Mouse (Mus musculus) E14TG2a.4 (cell line): ENCODE results near the gene Selenot.
A peak's percentile ranks its signal among the peaks of the same experiment; 100 is the strongest.

Experiments
- H3K27me3 ChIP-seq: 2 replicates; pipeline ENCODE4 v1.6.1; 2014; ENCODE audit warnings: low read length, control low read depth; ENCODE audit not compliant: insufficient read depth
- H3K36me3 ChIP-seq: 2 replicates; pipeline ENCODE4 v1.6.1; 2014; ENCODE audit warnings: low read length, control low read depth; ENCODE audit not compliant: insufficient read depth
- H3K4me1 ChIP-seq: replicated peaks from 2 replicates; pipeline ENCODE4 v1.6.1; 2014; ENCODE audit warnings: low read depth, low read length, control low read depth
- H3K4me3 ChIP-seq: replicated peaks from 2 replicates; pipeline ENCODE4 v1.5.1; 2014; ENCODE audit warnings: mild to moderate bottlenecking, low read length
- H3K9me3 ChIP-seq: 2 replicates; pipeline ENCODE4 v1.6.1; 2014; ENCODE audit warnings: low read length, control low read depth
- CTCF ChIP-seq: conservative IDR thresholded peaks from 2 replicates; pipeline ENCODE4 v1.5.1; 2014; ENCODE audit warnings: low read length
- NANOG ChIP-seq: IDR thresholded peaks from 2 replicates; pipeline ENCODE4 v1.6.1; 2014; ENCODE audit warnings: borderline replicate concordance, low read length, mixed read lengths
- POU5F1 ChIP-seq: IDR thresholded peaks from 2 replicates; pipeline ENCODE4 v1.6.1; 2014; ENCODE audit warnings: low read length, borderline replicate concordance

Selenot gene

GRCm38 (mm10) chr3:58621066-58621465 is 44.6 kb downstream of the Selenot start:
- H3K36me3 ChIP-seq: no peaks in the 10 kb centered on the region
- H3K9me3 ChIP-seq: no peaks in the 10 kb centered on the region
- no peaks in the 10 kb centered on the region for H3K27me3 ChIP-seq
- H3K4me3 ChIP-seq: no peak overlapping the region
- TF ChIP-seq NANOG (no peak), POU5F1 (no peak), CTCF (no peak)
- H3K4me1 ChIP-seq: peaks cover 15% of the 10 kb centered on the region

GRCm38 (mm10) chr3:58622665-58623394 is 46.4 kb downstream of the Selenot start:
- TF ChIP-seq POU5F1 (no peak), CTCF (no peak), NANOG (no peak)
- no peak overlapping the region for H3K4me3 ChIP-seq

GRCm38 (mm10) chr3:58624981-58625380 is 48.5 kb downstream of the Selenot start:
- no peaks in the 10 kb centered on the region for H3K36me3 ChIP-seq
- no peaks in the 10 kb centered on the region for H3K9me3 ChIP-seq
- H3K4me1 ChIP-seq: no peaks in the 10 kb centered on the region
- no peak overlapping the region for H3K4me3 ChIP-seq
- no peaks in the 10 kb centered on the region for H3K27me3 ChIP-seq
- TF ChIP-seq POU5F1 (no peak), NANOG (no peak), CTCF (no peak)

More at GRCm38 (mm10) chr3:58622665-58623394, 46.4 kb downstream of the Selenot start:
- no peaks in the 10 kb centered on the region for H3K36me3 ChIP-seq
- H3K4me1 ChIP-seq: peaks cover 3% of the 10 kb centered on the region
- H3K9me3 ChIP-seq: no peaks in the 10 kb centered on the region
- H3K27me3 ChIP-seq: no peaks in the 10 kb centered on the region

GRCm38 (mm10) chr3:58631693-58632092 is 55.3 kb downstream of the Selenot start:
- H3K4me3 ChIP-seq: no peak overlapping the region
- peaks cover 7% of the 10 kb centered on the region; the same call in 1 of the 2 replicates for H3K4me1 ChIP-seq
- H3K36me3 ChIP-seq: no peaks in the 10 kb centered on the region
- no peak for TF ChIP-seq NANOG
- TF ChIP-seq CTCF: no peak
- no peak for TF ChIP-seq POU5F1
- peaks cover 10% of the 10 kb centered on the region for H3K27me3 ChIP-seq
- no peaks in the 10 kb centered on the region for H3K9me3 ChIP-seq

- Histone ChIP-seq H3K9me3 (no peaks in the 10 kb centered on the region), H3K4me1 (peaks cover 13% of the 10 kb centered on the region; the same call in 1 of the 2 replicates), H3K27me3 (peaks cover 19% of the 10 kb centered on the region), H3K4me3 (peak within 1 kb of the TSS; percentile 76), H3K36me3 (no peaks in the 10 kb centered on the region)
- TF ChIP-seq CTCF: no peak
- TF ChIP-seq POU5F1: no peak
- TF ChIP-seq NANOG: no peak
These were observed 60.2 kb downstream of the Selenot start, which contains the start of gene Erich6 for GRCm38 (mm10) chr3:58636406-58637295. TSS of gene Erich6 (minus strand) at chr3:58637207.
